Comparison of ENCODE assay signal across 8 mouse cellular contexts in genomic region chr6:31126131-31126871, GRCm38 (mm10).
DNase-seq lines count a peak whose midpoint lies in the region; ATAC-seq and TF ChIP-seq lines count a peak whose summit lies in the region.

No protein-coding gene starts in this region.

- H3K9me3 ChIP-seq in heart, postnatal 0 days (replicated peaks; ENCODE audit: control insufficient read depth, low read length): no peaks in the 10 kb centered on the region
- H3K9me3 ChIP-seq in heart, embryonic 10.5 days: no peaks in the 10 kb centered on the region
- H3K9me3 ChIP-seq in liver, embryonic 14.5 days (ENCODE audit: control insufficient read depth, low read length): no peaks in the 10 kb centered on the region
- no peaks in the 10 kb centered on the region for H3K9me3 ChIP-seq in stomach, embryonic 16.5 days (replicated peaks; ENCODE audit: control insufficient read depth, low read length)
- H3K9me3 ChIP-seq in forebrain, embryonic 12.5 days: no peaks in the 10 kb centered on the region

- peak overlapping the region; percentile 28; the same call in 1 of the 2 replicates for H3K4me3 ChIP-seq in heart, postnatal 0 days (ENCODE audit: low read depth, low read length)
- no peak overlapping the region for H3K4me3 ChIP-seq in heart, embryonic 10.5 days
- H3K4me3 ChIP-seq in liver, embryonic 14.5 days (ENCODE audit: insufficient read depth in 1 of 2, low read depth in 2 of 2, low read length in 2 of 2): peak overlapping the region; percentile 73 to 94
- peak overlapping the region; percentile 12; the same call in 1 of the 2 replicates for H3K4me3 ChIP-seq in stomach, embryonic 16.5 days (replicated peaks; ENCODE audit: low read length)
- no peak overlapping the region for H3K4me3 ChIP-seq in forebrain, embryonic 12.5 days (replicated peaks)

- DNase-seq in heart, postnatal 0 days (ENCODE audit: low spot score): no peak
- DNase-seq in heart, embryonic 10.5 days (ENCODE audit: low spot score): no peak
- peak; percentile 58 for DNase-seq in brain, adult 2 months (ENCODE audit: low read depth, low spot score)
- DNase-seq in liver, embryonic 14.5 days (ENCODE audit: low read depth in 3 of 3, low spot score in 3 of 3): peak; percentile 50 to 72 (median 64)
- no peak for DNase-seq in cerebellum, adult 18-20 months
- no peak for DNase-seq in cerebellum, adult 11 months

- no peak for TF ChIP-seq CTCF in heart, postnatal 0 days (IDR thresholded peaks at IDR 0.05; ENCODE audit: low read depth)
- TF ChIP-seq CTCF in liver, embryonic 14.5 days (IDR thresholded peaks at IDR 0.05; ENCODE audit: low read depth): peak; percentile 31; the same call in 1 of the 2 replicates

- H3K4me2 ChIP-seq in heart, postnatal 0 days (ENCODE audit: low read depth, low read length): peak overlapping the region; percentile 29; the same call in 1 of the 2 replicates
- peak overlapping the region; percentile 75 for H3K4me2 ChIP-seq in liver, embryonic 14.5 days (ENCODE audit: low read depth)
- peak overlapping the region; percentile 37 for H3K4me2 ChIP-seq in stomach, embryonic 16.5 days (ENCODE audit: low read depth, low read length)
- no peak overlapping the region for H3K4me2 ChIP-seq in forebrain, embryonic 12.5 days

- H3K9ac ChIP-seq in heart, postnatal 0 days (replicated peaks; ENCODE audit: low read depth, low read length): no peak overlapping the region
- peak overlapping the region; percentile 88 for H3K9ac ChIP-seq in liver, embryonic 14.5 days (replicated peaks)
- H3K9ac ChIP-seq in stomach, embryonic 16.5 days (ENCODE audit: low read length): no peak overlapping the region
- H3K9ac ChIP-seq in forebrain, embryonic 12.5 days: no peak overlapping the region

- peak overlapping the region; percentile 31; the same call in 1 of the 2 replicates for H3K27ac ChIP-seq in heart, postnatal 0 days (ENCODE audit: low read depth)
- H3K27ac ChIP-seq in heart, embryonic 10.5 days: no peak overlapping the region
- H3K27ac ChIP-seq in liver, embryonic 14.5 days: peak overlapping the region; percentile 68
- H3K27ac ChIP-seq in stomach, embryonic 16.5 days (ENCODE audit: low read length): no peak overlapping the region; the same call in 1 of the 2 replicates
- H3K27ac ChIP-seq in forebrain, embryonic 12.5 days: no peak overlapping the region

- TF ChIP-seq EP300 in heart, postnatal 0 days (IDR thresholded peaks at IDR 0.05; ENCODE audit: low read depth): no peak
- TF ChIP-seq EP300 in liver, embryonic 14.5 days (IDR thresholded peaks at IDR 0.05; ENCODE audit: low read depth): no peak

- WGBS in heart, postnatal 0 days: 76% methylated on average over 15 of the region's 15 CpGs
- WGBS in heart, embryonic 10.5 days: 75% methylated on average over 15 of the region's 15 CpGs
- 10% methylated on average over 15 of the region's 15 CpGs for WGBS in liver, embryonic 14.5 days (ENCODE audit: insufficient replicate concordance)
- 77% methylated on average over 15 of the region's 15 CpGs for WGBS in stomach, embryonic 16.5 days
- 87% methylated on average over 15 of the region's 15 CpGs for WGBS in forebrain, embryonic 12.5 days

- no peaks in the 10 kb centered on the region; the same call in none of the 2 replicates for H3K4me1 ChIP-seq in heart, postnatal 0 days (ENCODE audit: control insufficient read depth, insufficient read depth)
- peaks cover 12% of the 10 kb centered on the region for H3K4me1 ChIP-seq in heart, embryonic 10.5 days
- peaks cover 0 to 24% of the 10 kb centered on the region in 2 experiments; a peak in 2 of 4 replicates for H3K4me1 ChIP-seq in liver, embryonic 14.5 days (replicated peaks; ENCODE audit: control insufficient read depth in 2 of 2, insufficient read depth in 2 of 2, low read length in 1 of 2)
- 0 out of 2 replicates have a peak, but pooled peaks cover 8% of the 10 kb centered on the region for H3K4me1 ChIP-seq in stomach, embryonic 16.5 days (ENCODE audit: control insufficient read depth, insufficient read depth, low read length)
- H3K4me1 ChIP-seq in forebrain, embryonic 12.5 days: peaks cover 2% of the 10 kb centered on the region

- no peaks in the 10 kb centered on the region for H3K36me3 ChIP-seq in heart, postnatal 0 days (replicated peaks; ENCODE audit: control insufficient read depth, insufficient read depth, low read length)
- H3K36me3 ChIP-seq in heart, embryonic 10.5 days: no peaks in the 10 kb centered on the region
- H3K36me3 ChIP-seq in liver, embryonic 14.5 days (replicated peaks; ENCODE audit: control insufficient read depth, insufficient read depth, low read depth): no peaks in the 10 kb centered on the region
- no peaks in the 10 kb centered on the region for H3K36me3 ChIP-seq in stomach, embryonic 16.5 days (ENCODE audit: control insufficient read depth, insufficient read depth, low read length)
- H3K36me3 ChIP-seq in forebrain, embryonic 12.5 days (replicated peaks): no peaks in the 10 kb centered on the region

- ATAC-seq in heart, postnatal 0 days (ENCODE audit: insufficient read depth, low read depth): no peak
- ATAC-seq in liver, embryonic 14.5 days (ENCODE audit: insufficient read depth): peak; percentile 73
- ATAC-seq in stomach, embryonic 16.5 days (ENCODE audit: insufficient read depth, low FRiP score): no peak
- ATAC-seq in forebrain, embryonic 12.5 days (ENCODE audit: low FRiP score): no peak

- no peaks in the 10 kb centered on the region for H3K27me3 ChIP-seq in heart, postnatal 0 days (ENCODE audit: control insufficient read depth, insufficient read depth, low read length)
- H3K27me3 ChIP-seq in heart, embryonic 10.5 days (ENCODE audit: insufficient read depth, poor library complexity, severe bottlenecking): no peaks in the 10 kb centered on the region
- H3K27me3 ChIP-seq in liver, embryonic 14.5 days (ENCODE audit: control insufficient read depth, insufficient read depth, low read length): no peaks in the 10 kb centered on the region
- H3K27me3 ChIP-seq in stomach, embryonic 16.5 days (ENCODE audit: control insufficient read depth, insufficient read depth, low read length): no peaks in the 10 kb centered on the region
- H3K27me3 ChIP-seq in forebrain, embryonic 12.5 days: no peaks in the 10 kb centered on the region

Comparison
In these comparisons a context has a peak if more than half of its experiments do, and no peak if none do; other contexts are left out.
1. H3K27ac ChIP-seq: peak in heart, postnatal 0 days (single experiment) and liver, embryonic 14.5 days (single experiment); none in heart, embryonic 10.5 days (single experiment), stomach, embryonic 16.5 days (single experiment) and forebrain, embryonic 12.5 days (single experiment).
2. H3K4me3 ChIP-seq: peak in heart, postnatal 0 days (single experiment), liver, embryonic 14.5 days (2 of 2) and stomach, embryonic 16.5 days (single experiment); none in heart, embryonic 10.5 days (single experiment) and forebrain, embryonic 12.5 days (single experiment).
3. DNase-seq: peak in brain, adult 2 months (single experiment) and liver, embryonic 14.5 days (3 of 3); none in heart, postnatal 0 days (single experiment), heart, embryonic 10.5 days (single experiment), cerebellum, adult 18-20 months (0 of 2) and cerebellum, adult 11 months (single experiment).